Mouse (Mus musculus) lung, postnatal 0 days (tissue): ENCODE results near the gene Ptprg. TPM values are rescaled to one million over a fixed set of nuclear protein-coding genes. Genes with fewer than 3 reads are reported as not detected.
A peak's percentile ranks its signal among the peaks of the same experiment; 100 is the strongest.

Experiments used
- ATAC-seq: fragments of 200-750 bp; cut with Nextera tagmentation; 2 replicates; pipeline ENCODE4 v1.8.0; 2017; ENCODE audit warnings: moderate library complexity
- DNase-seq: peaks from one replicate; pipeline ENCODE4 v3.0.0-alpha.2; 2016; ENCODE audit warnings: low spot score
- H3K27ac ChIP-seq: fragments of 300-500 bp; sonication (generic); 2 replicates; pipeline ENCODE4 v1.5.1; 2014; ENCODE audit warnings: antibody characterized with exemption, mild to moderate bottlenecking, low read length, mixed read lengths
- H3K27me3 ChIP-seq: fragments of 300-500 bp; sonication (generic); replicated peaks from 2 replicates; pipeline ENCODE4 v1.6.1; 2014; ENCODE audit warnings: low read length, mixed read lengths; ENCODE audit not compliant: insufficient read depth
- H3K36me3 ChIP-seq: fragments of 300-500 bp; sonication (generic); 2 replicates; pipeline ENCODE4 v1.6.1; 2014; ENCODE audit warnings: low read length, mixed read lengths; ENCODE audit not compliant: insufficient read depth
- H3K4me1 ChIP-seq: fragments of 300-500 bp; sonication (generic); 2 replicates; pipeline ENCODE4 v1.6.1; 2014; ENCODE audit warnings: antibody characterized with exemption, low read depth, low read length, mixed read lengths; ENCODE audit not compliant: insufficient read depth
- H3K4me2 ChIP-seq: fragments of 300-500 bp; sonication (generic); replicated peaks from 2 replicates; pipeline ENCODE4 v1.6.1; 2014; ENCODE audit warnings: low read depth, mild to moderate bottlenecking, low read length, moderate library complexity, mixed read lengths
- H3K4me3 ChIP-seq: fragments of 300-500 bp; sonication (generic); 2 replicates; pipeline ENCODE4 v1.5.1; 2014; ENCODE audit warnings: low read depth, low read length
- H3K9ac ChIP-seq: fragments of 300-500 bp; sonication (generic); replicated peaks from 2 replicates; pipeline ENCODE4 v1.6.1; 2014; ENCODE audit warnings: low read depth, mild to moderate bottlenecking
- H3K9me3 ChIP-seq: fragments of 300-500 bp; sonication (generic); 2 replicates; pipeline ENCODE4 v1.6.1; 2016; ENCODE audit warnings: low read length, mixed read lengths
- CTCF ChIP-seq: IDR thresholded peaks from 2 replicates; pipeline ENCODE4 v1.5.1; 2016; ENCODE audit warnings: antibody characterized with exemption, mild to moderate bottlenecking
- EP300 ChIP-seq: IDR thresholded peaks from 2 replicates; pipeline ENCODE4 v1.6.1; 2016; ENCODE audit warnings: antibody characterized with exemption, mild to moderate bottlenecking, control low read depth
- WGBS: fragments of 180-500 bp; shearing (Covaris S2); extraction: QIAGEN DNeasy Blood & Tissue Kit; methylation state at CpG from one replicate; pipeline ENCODE4 v1.1.7; 2014; 5-methylcytosine and 5-hydroxymethylcytosine counted together
- polyA plus RNA-seq: library from polyadenylated mRNA; unstranded; fragments of >200 nt; fragmentation: Nextera tagmentation; extraction: Ambion mirVana; gene quantifications from 2 replicates; pipeline ENCODE4 v1.2.1, GENCODE M21; 2015

The Ptprg gene
- polyA plus RNA-seq, 1 experiment from 2014 or later: 19.4 TPM

DNA sequence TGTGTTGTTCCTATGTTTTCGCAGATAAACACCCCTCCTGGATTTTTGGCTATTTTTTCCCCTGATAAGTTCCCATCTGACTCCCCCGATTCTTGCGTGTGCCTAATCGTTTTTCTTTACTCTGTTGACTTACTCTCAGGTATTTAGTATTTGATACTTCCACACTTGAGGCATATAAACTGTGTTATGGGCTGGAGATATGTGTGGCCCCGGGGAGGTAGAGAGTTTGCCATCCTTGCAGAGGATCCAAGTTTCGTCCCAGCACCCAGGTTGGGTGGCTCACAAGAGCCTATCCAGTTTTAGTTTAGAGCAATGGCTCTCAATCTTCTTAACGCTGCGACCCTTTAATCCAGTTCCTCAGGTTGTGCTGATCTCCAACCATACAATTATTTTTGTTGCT is 265.4 kb downstream of the Ptprg start:
- Histone ChIP-seq H3K9me3 (no peaks in the 10 kb centered on the region), H3K27me3 (no peaks in the 10 kb centered on the region), H3K36me3 (no peaks in the 10 kb centered on the region), H3K4me1 (no peaks in the 10 kb centered on the region), H3K9ac (no peak overlapping the region), H3K27ac (no peak overlapping the region), H3K4me3 (no peak overlapping the region), H3K4me2 (no peak overlapping the region)
- 90% methylated on average over 8 of the region's 8 CpGs for WGBS
- TF ChIP-seq CTCF: no peak
- no peak for TF ChIP-seq EP300
- DNase-seq (no peak), ATAC-seq (no peak)

GRCm38 (mm10) chr14:11819326-11819725 is 266.0 kb downstream of the Ptprg start:
- no peak overlapping the region for H3K4me2 ChIP-seq
- 80% methylated on average over 2 of the region's 2 CpGs for WGBS

GRCm38 (mm10) chr14:11822830-11823700 is 269.7 kb downstream of the Ptprg start:
- Histone ChIP-seq H3K4me2 (no peak overlapping the region), H3K4me3 (no peak overlapping the region), H3K27ac (no peak overlapping the region), H3K27me3 (no peaks in the 10 kb centered on the region), H3K4me1 (no peaks in the 10 kb centered on the region), H3K9ac (no peak overlapping the region), H3K36me3 (no peaks in the 10 kb centered on the region), H3K9me3 (no peaks in the 10 kb centered on the region)
- TF ChIP-seq CTCF (no peak), EP300 (no peak)
- ATAC-seq (no peak), DNase-seq (no peak)
- 83% methylated on average over 7 of the region's 7 CpGs for WGBS

More at GRCm38 (mm10) chr14:11819326-11819725, 266.0 kb downstream of the Ptprg start:
- Histone ChIP-seq H3K4me3 (no peak overlapping the region), H3K36me3 (no peaks in the 10 kb centered on the region), H3K27ac (no peak overlapping the region), H3K4me1 (no peaks in the 10 kb centered on the region), H3K9me3 (no peaks in the 10 kb centered on the region), H3K27me3 (no peaks in the 10 kb centered on the region), H3K9ac (no peak overlapping the region)
- peak; percentile 58 for TF ChIP-seq CTCF
- no peak for TF ChIP-seq EP300
- DNase-seq: no peak
- no peak for ATAC-seq

DNA sequence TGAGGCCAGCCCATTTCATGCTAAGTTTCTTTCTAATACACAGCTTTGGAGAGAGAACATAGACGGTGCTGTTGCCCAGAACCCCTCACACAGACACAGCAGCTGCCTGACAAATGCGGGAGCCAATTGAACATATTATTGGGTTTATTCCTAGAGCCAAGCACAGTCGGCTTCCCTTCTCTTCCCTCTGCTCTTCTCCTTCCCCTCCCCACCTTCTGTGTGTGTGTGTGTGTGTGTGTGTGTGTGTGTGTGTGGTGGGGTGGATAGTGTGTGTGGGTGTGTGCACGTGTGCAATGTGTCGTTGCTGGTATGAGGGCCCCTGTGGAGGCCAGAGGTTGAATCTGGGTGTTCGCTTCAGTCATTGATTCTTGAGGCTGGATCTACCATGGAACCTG is 270.4 kb downstream of the Ptprg start:
- Histone ChIP-seq H3K36me3 (no peaks in the 10 kb centered on the region), H3K27ac (no peak overlapping the region), H3K9me3 (no peaks in the 10 kb centered on the region), H3K4me1 (no peaks in the 10 kb centered on the region), H3K4me2 (no peak overlapping the region), H3K9ac (no peak overlapping the region), H3K27me3 (no peaks in the 10 kb centered on the region), H3K4me3 (no peak overlapping the region)
- 85% methylated on average over 6 of the region's 6 CpGs for WGBS
- TF ChIP-seq CTCF (no peak), EP300 (no peak)
- ATAC-seq (no peak), DNase-seq (no peak)

DNA sequence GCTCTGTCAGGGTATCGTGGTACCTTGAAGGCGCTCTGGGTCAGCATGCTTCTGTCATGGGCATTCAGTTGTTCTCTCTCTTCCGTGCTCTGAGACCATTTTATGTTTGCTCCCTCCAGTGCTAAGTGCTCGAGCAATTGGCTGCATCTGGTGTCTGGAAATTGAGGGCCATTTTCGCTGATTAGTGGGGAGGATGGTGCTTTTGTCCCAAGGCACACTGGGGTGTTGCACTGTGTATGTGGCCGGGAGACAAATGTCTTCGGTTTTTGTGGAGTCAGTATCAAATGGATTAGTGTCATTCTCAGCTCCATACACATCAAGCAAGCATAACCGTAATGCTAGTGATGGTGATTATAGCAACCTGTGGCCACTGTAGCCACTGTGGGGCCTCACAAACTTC is 271.6 kb downstream of the Ptprg start:
- H3K4me2 ChIP-seq: no peak overlapping the region
- WGBS: 90% methylated on average over 8 of the region's 8 CpGs
- no peaks in the 10 kb centered on the region for H3K27me3 ChIP-seq
- H3K27ac ChIP-seq: no peak overlapping the region
- H3K9ac ChIP-seq: no peak overlapping the region
- ATAC-seq (no peak), DNase-seq (no peak)
- H3K36me3 ChIP-seq: no peaks in the 10 kb centered on the region
- TF ChIP-seq EP300: no peak
- TF ChIP-seq CTCF: no peak
- H3K4me1 ChIP-seq: no peaks in the 10 kb centered on the region
- no peak overlapping the region for H3K4me3 ChIP-seq
- no peaks in the 10 kb centered on the region for H3K9me3 ChIP-seq

DNA sequence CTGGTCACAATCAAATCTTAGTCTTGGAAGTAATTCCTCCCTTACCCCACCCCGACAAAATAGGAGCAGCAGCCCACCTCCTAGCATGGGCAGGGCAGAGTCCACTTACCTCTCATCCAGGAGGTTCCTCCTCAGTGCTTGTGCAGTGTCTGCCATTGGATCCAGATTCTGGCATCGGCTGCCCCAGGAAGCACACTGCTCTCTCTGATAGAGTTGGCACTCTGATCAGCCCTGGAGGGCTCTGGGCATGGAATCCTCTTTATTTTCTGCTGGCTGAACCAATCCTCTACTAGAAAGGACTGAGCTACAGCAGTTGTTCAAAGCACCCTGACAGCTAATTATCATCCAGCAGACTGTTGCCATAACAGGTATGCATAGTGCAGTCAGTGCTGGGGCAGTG is 272.2 kb downstream of the Ptprg start:
- ATAC-seq: no peak
- H3K9me3 ChIP-seq: no peaks in the 10 kb centered on the region
- no peak for DNase-seq
- H3K36me3 ChIP-seq: no peaks in the 10 kb centered on the region
- no peak overlapping the region for H3K4me2 ChIP-seq
- no peak overlapping the region for H3K27ac ChIP-seq
- no peaks in the 10 kb centered on the region for H3K4me1 ChIP-seq
- H3K9ac ChIP-seq: no peak overlapping the region
- no peaks in the 10 kb centered on the region for H3K27me3 ChIP-seq
- WGBS: 91% methylated on average over 2 of the region's 2 CpGs
- TF ChIP-seq EP300: no peak
- TF ChIP-seq CTCF: no peak
- no peak overlapping the region for H3K4me3 ChIP-seq
